Mouse (Mus musculus) adrenal gland, postnatal 36 days (tissue): ENCODE results near the gene Pacsin3. TPM values are rescaled to one million over a fixed set of nuclear protein-coding genes. Genes with fewer than 3 reads are reported as not detected.

Experiments
- DNase-seq, 2 experiments: peaks; one replicate each; pipeline ENCODE4 v3.0.0; 2021; ENCODE audit warnings: mixed read lengths in 1 of 2
- total RNA-seq, 2 experiments: library from RNA; stranded (reverse); gene quantifications; 2 replicates each; pipeline ENCODE4 v1.2.3; 2021

The Pacsin3 gene
- total RNA-seq, 2 experiments from 2014 or later = 52.8 to 124 TPM

- peak in 1 of 2 experiments; percentile 40 for DNase-seq
Observed at GRCm38 (mm10) chr2:91258830-91259229, 3.1 kb downstream of the Pacsin3 start.

GRCm38 (mm10) chr2:91259493-91259892, 3.7 kb downstream of the Pacsin3 start:
- DNase-seq = no peak

- no peak for DNase-seq
Observed at GRCm38 (mm10) chr2:91263692-91264660, 8.2 kb downstream of the Pacsin3 start.

GRCm38 (mm10) chr2:91264711-91265681, 9.2 kb downstream of the Pacsin3 start, which contains the start of gene Arfgap2:
Gene Arfgap2 (plus strand): TSS chr2:91264974.
- peak; percentile 98 for DNase-seq

GRCm38 (mm10) chr2:91268042-91268441, 12.3 kb downstream of the Pacsin3 start:
- DNase-seq = no peak

GRCm38 (mm10) chr2:91268706-91269105, 13.0 kb downstream of the Pacsin3 start:
- no peak for DNase-seq

GRCm38 (mm10) chr2:91269687-91270133, 14.0 kb downstream of the Pacsin3 start:
- no peak for DNase-seq

GRCm38 (mm10) chr2:91278749-91279371, 23.1 kb downstream of the Pacsin3 start:
- DNase-seq = peak; percentile 66 to 74

GRCm38 (mm10) chr2:91279372-91279755, 23.6 kb downstream of the Pacsin3 start:
- DNase-seq = no peak

GRCm38 (mm10) chr2:91281366-91281765, 25.6 kb downstream of the Pacsin3 start:
- DNase-seq = no peak

GRCm38 (mm10) chr2:91283972-91284371, 28.2 kb downstream of the Pacsin3 start:
- DNase-seq = no peak

GRCm38 (mm10) chr2:91284375-91285199, 28.8 kb downstream of the Pacsin3 start:
- DNase-seq = no peak

- peak; percentile 82 to 88 for DNase-seq
Observed at GRCm38 (mm10) chr2:91285885-91286505, 30.2 kb downstream of the Pacsin3 start.

GRCm38 (mm10) chr2:91287563-91287962, 31.8 kb downstream of the Pacsin3 start:
- DNase-seq = no peak

GRCm38 (mm10) chr2:91291197-91292007, 35.6 kb downstream of the Pacsin3 start:
- peak; percentile 59 to 77 for DNase-seq

- DNase-seq = no peak
Observed at GRCm38 (mm10) chr2:91294226-91294625, 38.5 kb downstream of the Pacsin3 start.

- no peak for DNase-seq
Observed at GRCm38 (mm10) chr2:91295895-91296294, 40.1 kb downstream of the Pacsin3 start.

- DNase-seq = peak; percentile 69 to 70
Observed at GRCm38 (mm10) chr2:91299156-91299555, 43.4 kb downstream of the Pacsin3 start.

- DNase-seq = no peak
Observed at GRCm38 (mm10) chr2:91300784-91301183, 45.0 kb downstream of the Pacsin3 start.
